Mouse (Mus musculus): Measurements from ENCODE around the gene Plcxd3.

Plcxd3 gene

DNA sequence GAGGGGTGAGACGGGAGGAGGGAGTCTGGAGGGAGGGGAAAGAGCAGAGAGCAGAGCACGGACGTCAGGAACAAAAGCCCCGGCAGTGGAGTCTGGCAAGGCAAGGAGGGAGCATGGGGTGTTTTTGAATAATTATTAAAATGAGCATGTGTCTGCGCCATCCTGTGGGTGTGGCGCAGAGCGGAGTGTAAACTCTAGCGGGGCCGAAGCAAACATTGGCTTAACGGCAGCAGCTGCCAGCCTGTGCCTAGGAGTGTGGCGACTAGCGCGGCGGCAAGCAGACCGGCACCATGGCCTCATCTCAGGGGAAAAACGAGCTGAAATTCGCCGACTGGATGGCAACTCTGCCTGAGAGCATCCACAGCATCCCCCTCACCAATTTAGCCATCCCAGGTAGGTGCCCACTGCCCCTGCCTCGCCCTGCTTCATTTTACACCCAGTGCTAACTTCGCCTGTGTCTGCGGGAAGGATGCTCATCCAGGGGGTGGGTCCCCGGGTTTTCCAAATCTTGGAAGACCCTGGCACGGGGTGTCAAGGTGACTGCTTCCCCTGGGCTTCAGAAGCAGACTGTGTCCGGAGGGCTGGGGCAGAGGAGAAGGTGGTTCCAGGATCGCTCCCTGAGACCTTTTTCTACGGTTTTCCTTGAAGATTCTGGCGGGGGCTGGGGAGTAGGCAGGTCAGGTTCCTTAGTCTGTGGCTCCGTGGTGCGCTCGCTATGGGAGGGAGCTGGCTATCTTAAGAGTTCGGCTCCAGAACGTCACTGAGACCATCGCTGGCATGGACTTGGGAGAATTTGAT is at the start of gene Plcxd3:
Gene Plcxd3 (plus strand): TSS at position 69 of the 798 bp plus-strand sequence.
- DNase-seq (ENCODE audit: low read depth): no peak

DNA sequence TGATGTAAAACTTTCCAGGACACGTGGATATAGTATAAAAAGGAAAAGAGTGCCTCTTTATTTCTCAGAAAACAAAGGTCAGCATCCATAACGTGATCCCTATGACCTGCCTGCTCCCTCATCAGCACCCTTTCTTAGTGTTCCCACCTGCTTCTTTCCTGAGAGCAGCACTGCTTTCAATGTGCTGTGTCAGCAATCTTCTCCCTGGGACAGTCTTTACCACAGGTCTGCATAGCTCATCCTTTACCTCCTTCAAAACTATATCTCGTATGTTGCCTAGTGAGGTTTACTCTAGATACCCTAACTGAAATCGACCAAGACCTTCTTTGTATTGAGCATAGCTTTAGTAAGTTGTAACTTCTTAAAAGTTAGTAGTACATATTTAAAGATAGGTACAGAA is 43.4 kb upstream of the Plcxd3 start:
- DNase-seq (ENCODE audit: low read depth): no peak

DNA sequence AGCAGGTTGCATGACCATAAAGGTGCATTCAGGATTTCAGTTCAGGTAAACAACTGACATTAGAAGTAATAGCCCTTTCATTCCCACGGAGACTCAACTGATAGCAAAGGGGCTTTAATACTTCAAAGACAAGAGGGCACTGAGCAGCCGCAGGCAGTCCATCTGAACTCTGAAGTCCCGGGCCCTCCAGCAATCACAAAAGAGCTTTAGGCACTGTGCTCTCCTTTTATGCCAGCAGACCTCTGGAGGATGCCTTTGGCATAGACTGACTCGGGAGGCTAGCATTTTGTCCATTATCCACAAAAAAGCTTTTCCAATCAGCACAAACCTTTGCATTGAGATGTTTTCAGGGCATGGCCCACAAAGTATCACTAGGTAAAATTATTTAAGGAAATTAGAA is 33.7 kb upstream of the Plcxd3 start:
- no peak for DNase-seq (ENCODE audit: low read depth)

DNA sequence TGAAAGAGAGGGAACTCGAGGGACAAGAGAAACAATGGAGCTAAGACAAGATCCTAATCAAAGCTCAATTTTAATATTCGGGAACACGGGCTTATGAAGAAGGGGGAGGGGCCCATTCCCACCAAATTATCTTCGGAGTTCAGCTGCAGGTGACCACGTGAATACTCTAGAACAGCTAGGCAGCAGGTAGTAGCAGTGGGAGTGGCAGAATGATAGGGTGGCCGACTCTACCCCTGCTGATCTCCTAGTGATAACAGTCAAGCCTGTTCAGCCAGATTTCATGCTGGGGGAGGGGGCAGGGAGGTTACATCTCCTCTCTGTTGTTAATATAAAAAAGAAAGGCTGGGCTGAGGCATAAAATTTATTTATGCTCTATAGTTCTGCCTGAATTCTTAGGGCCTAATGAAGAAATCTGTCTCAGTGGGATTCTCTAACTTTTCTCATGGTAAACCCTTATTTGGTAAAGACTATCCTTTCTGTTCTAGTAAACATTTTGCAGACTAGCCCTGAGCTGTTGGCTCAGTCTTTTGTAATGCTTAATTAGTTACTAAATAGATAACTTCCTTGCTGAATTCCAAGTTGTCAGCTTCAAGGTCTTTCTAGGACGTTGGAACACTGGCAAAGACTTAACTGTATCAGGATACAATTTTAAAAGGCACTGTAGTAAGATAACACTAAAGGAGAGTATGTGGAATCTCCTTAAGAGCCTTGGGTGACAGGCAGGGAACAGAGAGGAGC is 26.3 kb upstream of the Plcxd3 start:
- DNase-seq (ENCODE audit: low read depth): no peak

DNA sequence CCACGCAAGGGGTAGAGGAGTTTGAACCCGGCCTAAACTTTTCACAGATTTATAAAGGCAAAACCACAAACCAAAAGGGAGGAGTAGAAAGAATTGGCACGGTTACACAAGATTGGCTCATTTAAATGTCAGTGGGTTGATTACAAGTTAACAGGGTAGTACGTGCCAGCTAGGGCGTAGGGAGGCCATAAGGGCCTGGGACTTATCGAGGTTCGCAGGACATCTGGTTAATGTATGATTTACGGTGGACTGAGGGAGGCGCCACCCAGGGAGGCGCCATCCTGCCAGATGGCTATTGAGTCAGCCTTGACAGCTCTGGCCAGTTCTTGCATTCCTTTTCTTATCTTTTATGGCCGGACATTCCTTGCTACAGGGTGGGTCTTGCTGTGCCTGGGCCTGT is 18.9 kb upstream of the Plcxd3 start:
- DNase-seq (ENCODE audit: low read depth): peak; percentile 8

DNA sequence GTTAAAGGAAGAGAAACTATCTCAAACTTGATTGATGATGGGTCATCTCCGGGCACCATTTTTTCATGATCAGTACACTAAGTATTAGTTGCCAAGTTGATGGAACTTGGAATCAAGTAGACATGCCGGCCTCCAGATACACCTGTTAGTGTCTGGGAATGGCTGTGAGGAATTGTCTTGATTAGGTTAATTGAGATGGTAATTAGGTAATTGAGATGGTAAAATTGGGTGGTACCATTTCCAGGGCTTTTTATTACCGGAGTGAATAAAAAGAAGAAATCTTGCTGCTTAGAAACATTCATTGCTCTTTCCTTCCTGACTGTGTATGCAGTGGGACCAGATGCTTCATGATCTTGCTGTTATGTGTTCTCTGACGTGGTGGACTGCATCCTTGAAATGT is 17.6 kb upstream of the Plcxd3 start:
- DNase-seq (ENCODE audit: low read depth): no peak

DNA sequence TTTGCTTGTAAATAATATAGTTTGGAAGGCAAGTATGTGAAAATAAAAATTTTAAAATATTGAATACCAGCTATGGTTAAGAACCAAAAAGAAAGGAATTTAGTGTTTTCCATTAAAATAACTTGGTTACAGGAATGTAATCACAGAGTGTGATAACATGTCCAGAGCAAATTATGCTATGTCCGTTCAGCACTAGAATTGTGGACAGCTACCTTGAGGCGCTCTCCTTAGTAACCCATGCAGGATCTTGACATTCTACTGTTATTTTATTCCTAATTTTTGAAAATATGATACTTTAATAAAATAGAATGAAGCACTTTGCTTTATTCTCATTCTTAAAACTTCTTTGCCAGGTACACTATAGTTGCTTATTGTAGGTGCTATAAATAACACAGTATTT is 7.5 kb upstream of the Plcxd3 start:
- DNase-seq (ENCODE audit: low read depth): peak; percentile 52

DNA sequence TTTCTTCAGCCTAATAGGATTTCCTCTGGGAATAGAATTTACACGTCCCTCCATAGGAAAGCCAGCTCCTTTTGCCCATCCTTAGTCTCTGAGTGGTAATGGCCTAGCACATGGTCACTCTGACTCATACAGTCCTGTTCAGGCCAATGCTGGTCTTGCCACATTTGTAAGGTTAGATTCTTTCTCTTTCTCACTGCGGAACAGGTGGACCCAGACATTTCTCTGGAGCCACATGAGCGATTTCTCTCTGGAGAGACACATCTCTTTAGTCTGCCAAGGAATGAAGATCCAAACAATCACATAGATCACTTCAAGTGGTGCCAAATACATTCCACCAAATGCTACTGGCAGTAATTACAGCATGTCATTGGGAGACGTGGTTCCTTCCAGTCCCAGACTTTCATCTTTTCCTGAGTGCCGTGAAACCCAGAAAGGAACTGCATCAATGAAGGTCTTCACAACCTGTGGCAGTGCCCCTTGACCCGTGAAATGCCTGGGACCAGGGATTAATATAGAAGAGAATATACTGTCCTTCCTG is 769 bp upstream of the Plcxd3 start:
- DNase-seq (ENCODE audit: low read depth): no peak

DNA sequence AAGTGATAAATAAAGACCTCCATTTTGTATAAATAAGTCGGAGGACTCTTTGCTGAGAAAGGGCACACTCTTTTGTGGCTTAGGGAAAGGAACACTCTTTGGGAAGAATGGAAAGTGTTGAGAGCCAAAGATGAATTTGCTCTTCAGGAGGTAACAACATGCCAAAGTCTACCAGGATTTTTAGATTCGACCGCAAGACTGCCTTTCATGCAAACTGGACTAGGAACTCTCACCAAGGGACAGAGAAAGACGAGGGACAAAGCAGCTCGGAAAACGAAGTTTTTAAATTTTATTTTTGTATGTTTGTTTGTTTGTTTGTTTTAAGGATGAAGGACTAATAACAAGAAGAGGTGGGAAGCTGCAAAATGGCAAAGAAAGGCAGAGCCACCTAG is 264 bp upstream of the Plcxd3 start:
- DNase-seq (ENCODE audit: low read depth): no peak

DNA sequence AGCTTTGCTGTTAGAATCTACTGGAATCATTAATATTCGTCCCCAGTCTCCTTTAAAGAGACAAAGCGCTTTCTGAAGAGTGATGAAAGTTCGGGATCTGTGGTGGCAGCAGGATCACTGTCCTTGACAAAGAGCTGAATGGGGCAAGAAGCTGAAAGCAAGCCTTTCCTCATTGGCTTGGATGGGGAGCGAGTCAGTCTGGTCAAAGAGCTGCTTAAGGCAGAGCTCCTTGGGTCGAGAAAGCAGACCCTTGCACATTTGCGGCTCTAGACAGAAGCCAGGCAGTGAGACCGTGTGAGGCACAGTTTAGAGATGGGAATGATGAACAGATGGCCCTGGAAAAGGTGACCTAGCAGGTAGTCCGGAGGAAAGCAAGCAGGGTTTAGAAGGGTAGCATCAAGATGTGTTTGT is 935 bp downstream of the Plcxd3 start:
- no peak for DNase-seq (ENCODE audit: low read depth)

DNA sequence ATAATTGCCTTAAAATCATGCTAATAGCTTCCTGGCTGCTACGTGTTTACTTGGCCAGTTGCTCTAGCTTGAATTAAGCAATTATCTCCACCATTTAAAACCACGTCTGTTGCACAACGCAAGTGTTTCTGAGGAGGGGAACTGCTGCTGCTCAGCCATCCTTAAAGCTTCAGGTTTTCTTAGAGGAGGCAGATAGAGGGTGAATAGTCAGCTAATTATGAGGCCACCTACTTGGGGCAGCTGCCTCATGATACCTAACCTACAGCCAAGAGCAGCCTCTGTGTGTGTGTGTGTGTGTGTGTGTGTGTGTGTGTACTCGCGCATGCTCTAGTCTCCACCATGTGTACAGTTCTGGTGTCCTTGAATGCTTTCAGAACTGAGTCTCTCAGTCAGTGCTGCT is 3.5 kb downstream of the Plcxd3 start:
- no peak for DNase-seq (ENCODE audit: low read depth)

DNA sequence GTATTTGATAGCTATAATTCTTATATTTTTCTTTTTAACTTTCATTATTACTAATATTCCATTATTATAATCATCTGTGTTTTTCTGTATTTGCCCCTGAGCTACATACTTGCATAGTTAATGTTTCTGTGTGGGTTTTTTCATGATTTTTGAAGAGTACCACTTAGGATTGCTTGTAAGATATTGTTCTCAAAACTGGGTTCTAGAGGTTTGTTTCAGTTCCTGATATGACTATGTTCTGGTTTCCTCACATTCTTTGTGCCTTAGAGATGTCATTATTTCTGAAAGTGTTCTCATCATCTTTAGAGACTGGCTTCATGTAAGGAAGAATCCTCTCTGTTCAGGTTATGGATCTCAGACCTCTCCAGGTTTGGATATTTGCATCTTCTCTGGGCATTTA is 12.5 kb downstream of the Plcxd3 start:
- no peak for DNase-seq (ENCODE audit: low read depth)

DNA sequence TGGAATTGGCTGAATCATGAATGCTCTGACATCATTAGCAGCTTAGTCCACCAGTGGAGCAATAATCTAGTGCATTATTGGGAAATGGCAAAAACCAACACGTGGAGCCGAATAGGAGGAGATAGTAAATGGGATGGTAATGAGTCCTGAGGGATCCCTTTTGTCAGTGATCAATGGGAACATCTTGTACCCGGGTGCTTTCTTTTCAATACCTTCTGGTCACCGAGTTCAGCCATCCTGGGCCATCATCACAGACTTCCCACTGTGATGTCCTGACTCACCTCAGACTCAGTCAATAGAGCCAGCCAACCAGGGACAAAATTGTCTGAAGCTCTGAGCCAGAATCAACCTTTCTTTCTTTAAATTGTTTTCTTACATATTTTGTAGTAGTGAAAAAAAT is 24.8 kb downstream of the Plcxd3 start:
- no peak for DNase-seq (ENCODE audit: low read depth)

DNA sequence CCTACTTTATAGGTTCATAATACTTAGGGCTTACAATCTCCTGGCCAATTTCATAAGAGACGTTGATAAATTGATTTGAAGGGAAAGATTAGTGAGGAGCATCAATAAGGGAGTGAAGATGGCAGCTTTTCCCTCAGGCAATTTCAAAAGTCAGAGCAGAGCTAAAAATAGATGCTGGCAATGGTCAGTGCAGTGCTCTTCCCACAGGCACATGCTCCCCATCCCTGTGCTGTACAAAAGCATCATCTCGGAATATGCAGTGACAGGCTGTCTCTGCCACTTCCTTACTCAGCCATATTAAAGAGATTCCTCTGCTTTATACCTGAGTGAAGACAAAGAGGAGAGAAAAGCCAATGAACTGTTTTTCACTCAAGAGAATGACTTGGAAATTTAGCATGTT is 36.0 kb downstream of the Plcxd3 start:
- DNase-seq (ENCODE audit: low read depth): no peak

DNA sequence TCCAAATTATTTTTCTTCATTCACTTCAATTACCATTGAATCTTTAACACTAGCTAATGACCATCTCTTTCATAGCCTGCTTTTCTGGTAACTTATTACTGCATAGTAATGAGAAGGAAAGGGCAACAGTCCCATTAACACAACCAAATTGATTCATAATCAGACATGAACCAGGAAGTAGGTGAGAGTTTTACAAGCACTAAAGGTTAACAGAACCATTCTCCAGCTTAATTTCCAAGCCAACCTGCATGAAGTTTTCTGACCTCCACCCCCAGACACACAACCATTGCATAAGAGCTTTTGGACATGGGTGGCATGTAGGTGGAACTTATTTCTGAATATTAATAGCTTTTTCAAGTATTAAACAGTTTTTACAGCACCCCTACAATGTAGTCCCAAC is 64.8 kb downstream of the Plcxd3 start:
- DNase-seq (ENCODE audit: low read depth): no peak

DNA sequence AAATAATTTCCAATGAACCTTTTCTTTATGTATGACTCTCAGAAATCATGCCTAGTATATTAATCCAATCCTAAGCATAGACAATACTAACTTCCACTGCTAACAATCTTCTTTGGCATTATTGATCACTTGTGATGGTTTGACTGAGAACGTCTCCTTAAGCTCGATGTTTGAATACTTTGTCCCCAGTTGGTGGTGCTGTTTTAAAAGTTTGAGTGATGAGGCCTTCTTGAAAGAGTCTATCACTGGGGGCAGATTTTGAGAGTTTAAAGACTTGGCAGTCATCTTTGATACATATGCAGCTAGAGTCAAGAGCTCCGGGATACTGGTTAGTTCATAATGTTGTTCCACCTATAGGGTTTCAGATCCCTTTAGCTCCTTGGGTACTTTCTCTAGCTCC is 120.9 kb downstream of the Plcxd3 start:
- DNase-seq (ENCODE audit: low read depth): no peak

DNA sequence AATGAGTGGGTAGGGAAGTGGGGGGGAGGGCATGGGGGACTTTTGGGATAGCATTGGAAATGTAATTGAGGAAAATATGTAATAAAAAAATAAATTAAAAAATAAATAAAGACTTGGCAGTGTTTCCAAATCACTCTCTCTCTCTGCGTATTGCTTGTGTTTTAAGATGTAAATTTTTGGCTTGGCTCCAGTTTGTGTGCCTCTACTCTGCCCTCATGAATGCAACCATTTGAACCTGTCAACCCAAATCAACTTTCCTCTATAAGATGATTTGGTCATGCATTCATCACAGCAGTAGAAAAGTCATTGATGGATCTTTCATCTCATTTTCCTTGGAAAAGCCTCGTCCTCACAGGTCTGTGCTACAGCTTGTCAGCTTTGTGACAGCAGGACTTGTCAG is 121.7 kb downstream of the Plcxd3 start:
- no peak for DNase-seq (ENCODE audit: low read depth)

DNA sequence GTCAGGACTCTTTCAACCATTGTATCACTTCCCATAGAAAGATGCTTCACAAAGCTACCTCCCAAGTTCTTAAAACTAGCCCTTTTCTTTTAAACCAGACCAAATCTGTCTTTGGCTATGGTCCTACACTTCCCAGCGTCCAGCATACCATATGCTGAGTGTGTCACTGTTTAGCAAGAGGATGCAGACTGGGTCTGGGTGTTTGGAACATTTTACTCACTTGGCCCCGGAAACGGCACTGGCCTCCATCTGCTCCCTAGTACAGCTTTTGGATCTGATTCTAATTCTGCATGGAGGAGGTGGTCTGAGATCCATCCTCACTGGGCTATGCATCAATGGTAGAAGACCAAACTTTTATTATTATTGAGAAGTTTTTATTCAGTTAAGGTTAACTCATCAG is 122.7 kb downstream of the Plcxd3 start:
- no peak for DNase-seq (ENCODE audit: low read depth)

DNA sequence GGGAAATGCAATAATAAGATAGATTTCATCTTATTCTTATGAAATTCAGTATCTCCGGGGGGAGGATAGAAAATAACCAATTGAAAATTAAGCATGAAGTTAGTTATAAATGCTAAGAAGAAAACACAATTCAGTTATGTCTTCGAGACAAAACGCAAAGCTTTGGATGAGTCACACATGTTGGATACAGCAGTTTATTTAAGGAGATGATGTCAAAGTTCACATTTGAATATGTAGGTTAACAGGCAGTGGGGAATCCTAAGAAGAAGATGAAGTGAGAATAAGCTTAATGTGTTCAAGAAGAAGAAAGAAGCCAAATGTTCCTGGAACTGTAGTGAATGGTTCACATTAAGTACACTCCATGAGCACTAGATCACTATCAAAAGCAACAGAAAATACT is 128.1 kb downstream of the Plcxd3 start:
- no peak for DNase-seq (ENCODE audit: low read depth)

DNA sequence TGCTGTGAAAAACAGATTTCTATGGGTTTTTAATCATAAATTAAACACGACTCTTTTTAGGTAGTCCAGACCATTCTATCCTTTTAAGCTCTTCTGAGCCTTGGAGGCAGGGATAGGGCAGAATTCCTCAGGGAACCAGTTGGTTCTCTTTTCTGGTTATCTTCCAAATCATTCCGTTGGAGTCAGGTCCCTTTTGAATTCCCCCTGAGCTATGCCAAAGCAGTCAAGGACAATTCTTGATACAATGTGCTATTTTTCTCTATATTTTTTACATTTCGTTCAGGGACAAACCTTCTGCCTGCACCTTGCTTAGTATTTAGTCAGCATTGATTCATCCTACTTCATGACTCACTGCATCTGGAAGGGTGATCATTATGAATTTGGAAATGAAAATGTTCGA is 128.5 kb downstream of the Plcxd3 start:
- DNase-seq (ENCODE audit: low read depth): no peak

DNA sequence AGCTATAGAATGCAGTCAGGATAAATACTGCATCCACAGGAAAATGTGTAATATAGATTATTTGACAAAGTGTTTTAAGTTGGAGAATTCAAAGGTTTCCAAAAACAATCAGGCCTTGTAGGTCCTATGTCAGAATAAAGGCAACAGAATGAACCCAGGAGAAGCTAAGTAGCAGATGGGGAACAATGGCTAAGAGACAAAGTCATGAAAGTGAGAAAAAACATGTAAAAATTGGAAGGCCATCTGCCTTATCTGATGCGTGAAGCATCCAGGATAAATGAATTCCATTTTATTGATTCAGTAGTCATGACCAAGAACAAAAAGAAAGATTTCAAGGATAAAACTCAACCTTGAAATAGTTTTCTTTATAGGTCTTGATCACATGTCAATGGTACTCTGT is 139.4 kb downstream of the Plcxd3 start:
- DNase-seq (ENCODE audit: low read depth): no peak

DNA sequence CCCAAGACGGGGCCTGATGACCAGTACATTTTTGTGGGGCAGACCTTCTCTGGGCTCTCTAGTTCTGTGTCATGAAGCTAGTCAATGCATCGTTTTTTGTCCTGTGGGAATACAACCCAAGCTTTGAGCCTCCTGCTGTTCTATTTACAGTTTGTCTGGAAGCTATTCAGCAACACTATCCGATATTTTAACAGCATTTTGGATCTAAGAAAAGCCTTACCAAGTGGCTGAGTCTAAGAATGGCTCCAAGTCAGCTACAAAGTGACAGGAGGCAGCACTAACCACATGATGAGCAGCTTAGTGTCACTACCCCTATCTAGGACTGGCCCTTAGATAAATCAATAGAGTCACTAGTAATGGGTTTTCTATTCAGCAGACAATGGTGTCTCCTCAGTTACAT is 149.3 kb downstream of the Plcxd3 start:
- DNase-seq (ENCODE audit: low read depth): no peak

DNA sequence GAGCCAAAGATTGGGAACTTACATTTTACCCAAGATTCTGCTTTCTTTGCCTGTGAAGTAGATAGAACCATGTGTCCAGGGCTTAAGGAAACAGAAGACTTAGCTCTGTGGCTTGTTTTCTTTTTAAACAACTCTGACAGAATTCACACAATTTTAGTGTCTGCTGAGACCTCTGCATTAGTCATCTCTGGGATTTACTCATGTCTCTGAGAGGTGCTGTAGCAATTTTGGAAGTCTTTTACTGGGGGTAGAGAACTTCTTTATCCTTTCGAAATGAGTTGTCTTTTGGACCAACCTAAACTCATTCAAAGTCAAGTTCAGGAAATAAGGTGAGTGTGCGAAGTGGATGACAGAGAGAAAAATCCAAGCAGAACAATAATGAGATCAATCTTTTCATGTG is 158.4 kb downstream of the Plcxd3 start:
- DNase-seq (ENCODE audit: low read depth): no peak

DNA sequence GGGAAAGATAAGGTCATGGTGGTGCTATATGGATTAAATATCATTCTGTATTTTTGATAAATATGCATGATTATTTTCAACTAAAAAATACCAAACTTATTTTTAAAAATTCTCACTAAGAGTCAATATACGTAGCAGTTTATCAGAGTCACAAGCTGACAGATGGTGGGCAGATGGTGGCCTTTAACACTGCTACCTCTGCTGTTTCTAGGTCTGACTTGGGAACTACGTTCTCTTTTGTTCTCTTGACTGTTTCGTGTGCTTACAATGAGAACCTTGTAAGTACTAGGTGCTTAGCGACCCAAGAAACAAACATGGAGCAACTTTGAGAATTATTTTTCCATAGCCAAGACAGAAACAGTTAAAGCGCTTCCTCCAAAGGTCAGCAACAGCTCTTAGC is 183.8 kb downstream of the Plcxd3 start:
- no peak for DNase-seq (ENCODE audit: low read depth)
